Mouse (Mus musculus): ENCODE data around the gene Prkcq. TPM values are rescaled to one million over a fixed set of nuclear protein-coding genes. Genes with fewer than 3 reads are reported as not detected.

Prkcq gene
- polyA plus RNA-seq, 1 experiment from 2014 or later = 4.4 TPM

GRCm38 (mm10) chr2:11224808-11225484, 53.0 kb downstream of the Prkcq start:
- no peaks in the 10 kb centered on the region for H3K4me1 ChIP-seq (replicated peaks; ENCODE audit: control insufficient read depth, insufficient read depth, low read length)
- H3K27ac ChIP-seq (ENCODE audit: low read length) = no peak overlapping the region
- 91% methylated on average over 3 of the region's 3 CpGs for WGBS
- no peak overlapping the region for H3K4me2 ChIP-seq (ENCODE audit: low read length)
- H3K9me3 ChIP-seq (ENCODE audit: control insufficient read depth, low read length) = no peaks in the 10 kb centered on the region
- no peak for ATAC-seq
- no peaks in the 10 kb centered on the region for H3K27me3 ChIP-seq (replicated peaks; ENCODE audit: control insufficient read depth, insufficient read depth, low read length)
- H3K9ac ChIP-seq (replicated peaks; ENCODE audit: low read depth, low read length) = no peak overlapping the region
- no peak overlapping the region for H3K4me3 ChIP-seq (replicated peaks; ENCODE audit: low read length)
- H3K36me3 ChIP-seq (ENCODE audit: control insufficient read depth, insufficient read depth) = no peaks in the 10 kb centered on the region

GRCm38 (mm10) chr2:11225485-11225876, 53.6 kb downstream of the Prkcq start:
- Histone ChIP-seq H3K36me3 (ENCODE audit: control insufficient read depth, insufficient read depth) (no peaks in the 10 kb centered on the region), H3K9ac (replicated peaks; ENCODE audit: low read depth, low read length) (no peak overlapping the region), H3K4me3 (replicated peaks; ENCODE audit: low read length) (no peak overlapping the region), H3K4me2 (ENCODE audit: low read length) (no peak overlapping the region), H3K27ac (ENCODE audit: low read length) (no peak overlapping the region), H3K27me3 (replicated peaks; ENCODE audit: control insufficient read depth, insufficient read depth, low read length) (no peaks in the 10 kb centered on the region), H3K4me1 (replicated peaks; ENCODE audit: control insufficient read depth, insufficient read depth, low read length) (no peaks in the 10 kb centered on the region), H3K9me3 (ENCODE audit: control insufficient read depth, low read length) (no peaks in the 10 kb centered on the region)
- no peak for ATAC-seq
- WGBS = 82% methylated on average over 5 of the region's 5 CpGs

GRCm38 (mm10) chr2:11226555-11226954, 54.6 kb downstream of the Prkcq start:
- Histone ChIP-seq H3K4me1 (replicated peaks; ENCODE audit: control insufficient read depth, insufficient read depth, low read length) (no peaks in the 10 kb centered on the region), H3K4me3 (replicated peaks; ENCODE audit: low read length) (no peak overlapping the region), H3K36me3 (ENCODE audit: control insufficient read depth, insufficient read depth) (no peaks in the 10 kb centered on the region), H3K4me2 (ENCODE audit: low read length) (no peak overlapping the region), H3K9me3 (ENCODE audit: control insufficient read depth, low read length) (no peaks in the 10 kb centered on the region), H3K27me3 (replicated peaks; ENCODE audit: control insufficient read depth, insufficient read depth, low read length) (no peaks in the 10 kb centered on the region), H3K27ac (ENCODE audit: low read length) (no peak overlapping the region), H3K9ac (replicated peaks; ENCODE audit: low read depth, low read length) (no peak overlapping the region)
- no peak for ATAC-seq
- 92% methylated on average over 7 of the region's 7 CpGs for WGBS

- no peak overlapping the region for H3K4me2 ChIP-seq (ENCODE audit: low read length)
- H3K9me3 ChIP-seq (ENCODE audit: control insufficient read depth, low read length) = no peaks in the 10 kb centered on the region
- H3K9ac ChIP-seq (replicated peaks; ENCODE audit: low read depth, low read length) = no peak overlapping the region
- ATAC-seq = no peak
- H3K4me1 ChIP-seq (replicated peaks; ENCODE audit: control insufficient read depth, insufficient read depth, low read length) = no peaks in the 10 kb centered on the region
- no peak overlapping the region for H3K27ac ChIP-seq (ENCODE audit: low read length)
- H3K4me3 ChIP-seq (replicated peaks; ENCODE audit: low read length) = no peak overlapping the region
- H3K27me3 ChIP-seq (replicated peaks; ENCODE audit: control insufficient read depth, insufficient read depth, low read length) = no peaks in the 10 kb centered on the region
- H3K36me3 ChIP-seq (ENCODE audit: control insufficient read depth, insufficient read depth) = no peaks in the 10 kb centered on the region
- WGBS = 79% methylated on average over 2 of the region's 2 CpGs
These were observed 57.2 kb downstream of the Prkcq start for GRCm38 (mm10) chr2:11229126-11229525.

- H3K4me2 ChIP-seq (ENCODE audit: low read length) = no peak overlapping the region
- no peak overlapping the region for H3K4me3 ChIP-seq (replicated peaks; ENCODE audit: low read length)
- no peaks in the 10 kb centered on the region for H3K36me3 ChIP-seq (ENCODE audit: control insufficient read depth, insufficient read depth)
- H3K4me1 ChIP-seq (replicated peaks; ENCODE audit: control insufficient read depth, insufficient read depth, low read length) = no peaks in the 10 kb centered on the region
- no peaks in the 10 kb centered on the region for H3K9me3 ChIP-seq (ENCODE audit: control insufficient read depth, low read length)
- no peaks in the 10 kb centered on the region for H3K27me3 ChIP-seq (replicated peaks; ENCODE audit: control insufficient read depth, insufficient read depth, low read length)
- 82% methylated on average over 3 of the region's 3 CpGs for WGBS
- H3K27ac ChIP-seq (ENCODE audit: low read length) = no peak overlapping the region
- H3K9ac ChIP-seq (replicated peaks; ENCODE audit: low read depth, low read length) = no peak overlapping the region
- ATAC-seq = no peak
These were observed 59.2 kb downstream of the Prkcq start for GRCm38 (mm10) chr2:11231118-11231517.

- Histone ChIP-seq H3K36me3 (ENCODE audit: control insufficient read depth, insufficient read depth) (no peaks in the 10 kb centered on the region), H3K4me3 (replicated peaks; ENCODE audit: low read length) (no peak overlapping the region), H3K4me1 (replicated peaks; ENCODE audit: control insufficient read depth, insufficient read depth, low read length) (no peaks in the 10 kb centered on the region), H3K27me3 (replicated peaks; ENCODE audit: control insufficient read depth, insufficient read depth, low read length) (no peaks in the 10 kb centered on the region), H3K27ac (ENCODE audit: low read length) (no peak overlapping the region), H3K9ac (replicated peaks; ENCODE audit: low read depth, low read length) (no peak overlapping the region), H3K9me3 (ENCODE audit: control insufficient read depth, low read length) (no peaks in the 10 kb centered on the region), H3K4me2 (ENCODE audit: low read length) (no peak overlapping the region)
- ATAC-seq = no peak
- WGBS = 95% methylated on average over 5 of the region's 5 CpGs
These were observed 60.1 kb downstream of the Prkcq start for GRCm38 (mm10) chr2:11231988-11232387.

GRCm38 (mm10) chr2:11238254-11238653, 66.3 kb downstream of the Prkcq start:
- ATAC-seq = no peak
- Histone ChIP-seq H3K27ac (ENCODE audit: low read length) (no peak overlapping the region), H3K4me3 (replicated peaks; ENCODE audit: low read length) (no peak overlapping the region), H3K4me1 (replicated peaks; ENCODE audit: control insufficient read depth, insufficient read depth, low read length) (no peaks in the 10 kb centered on the region), H3K4me2 (ENCODE audit: low read length) (no peak overlapping the region), H3K9me3 (ENCODE audit: control insufficient read depth, low read length) (no peaks in the 10 kb centered on the region), H3K9ac (replicated peaks; ENCODE audit: low read depth, low read length) (no peak overlapping the region), H3K27me3 (replicated peaks; ENCODE audit: control insufficient read depth, insufficient read depth, low read length) (no peaks in the 10 kb centered on the region), H3K36me3 (ENCODE audit: control insufficient read depth, insufficient read depth) (no peaks in the 10 kb centered on the region)
- WGBS = 79% methylated on average over 4 of the region's 4 CpGs

GRCm38 (mm10) chr2:11239523-11239922, 67.6 kb downstream of the Prkcq start:
- no peak for ATAC-seq
- H3K27me3 ChIP-seq (replicated peaks; ENCODE audit: control insufficient read depth, insufficient read depth, low read length) = no peaks in the 10 kb centered on the region

GRCm38 (mm10) chr2:11245926-11246325, 74.0 kb downstream of the Prkcq start:
- no peak for ATAC-seq

More at GRCm38 (mm10) chr2:11239523-11239922, 67.6 kb downstream of the Prkcq start:
- Histone ChIP-seq H3K27ac (ENCODE audit: low read length) (no peak overlapping the region), H3K4me1 (replicated peaks; ENCODE audit: control insufficient read depth, insufficient read depth, low read length) (no peaks in the 10 kb centered on the region), H3K4me3 (replicated peaks; ENCODE audit: low read length) (no peak overlapping the region), H3K9ac (replicated peaks; ENCODE audit: low read depth, low read length) (no peak overlapping the region), H3K9me3 (ENCODE audit: control insufficient read depth, low read length) (no peaks in the 10 kb centered on the region), H3K4me2 (ENCODE audit: low read length) (no peak overlapping the region), H3K36me3 (ENCODE audit: control insufficient read depth, insufficient read depth) (no peaks in the 10 kb centered on the region)

GRCm38 (mm10) chr2:11253945-11254344, 82.0 kb downstream of the Prkcq start:
- no peaks in the 10 kb centered on the region for H3K9me3 ChIP-seq (ENCODE audit: control insufficient read depth, low read length)
- no peak overlapping the region for H3K27ac ChIP-seq (ENCODE audit: low read length)
- no peak overlapping the region for H3K4me3 ChIP-seq (replicated peaks; ENCODE audit: low read length)
- no peak for ATAC-seq
- H3K9ac ChIP-seq (replicated peaks; ENCODE audit: low read depth, low read length) = no peak overlapping the region
- H3K4me2 ChIP-seq (ENCODE audit: low read length) = no peak overlapping the region
- WGBS = 68% methylated on average over 8 of the region's 8 CpGs
- H3K36me3 ChIP-seq (ENCODE audit: control insufficient read depth, insufficient read depth) = no peaks in the 10 kb centered on the region
- H3K27me3 ChIP-seq (replicated peaks; ENCODE audit: control insufficient read depth, insufficient read depth, low read length) = no peaks in the 10 kb centered on the region; the same call in 1 of the 2 replicates
- H3K4me1 ChIP-seq (replicated peaks; ENCODE audit: control insufficient read depth, insufficient read depth, low read length) = no peaks in the 10 kb centered on the region

More at GRCm38 (mm10) chr2:11245926-11246325, 74.0 kb downstream of the Prkcq start:
- Histone ChIP-seq H3K4me2 (ENCODE audit: low read length) (no peak overlapping the region), H3K4me1 (replicated peaks; ENCODE audit: control insufficient read depth, insufficient read depth, low read length) (no peaks in the 10 kb centered on the region), H3K36me3 (ENCODE audit: control insufficient read depth, insufficient read depth) (no peaks in the 10 kb centered on the region), H3K27me3 (replicated peaks; ENCODE audit: control insufficient read depth, insufficient read depth, low read length) (no peaks in the 10 kb centered on the region), H3K9me3 (ENCODE audit: control insufficient read depth, low read length) (no peaks in the 10 kb centered on the region), H3K9ac (replicated peaks; ENCODE audit: low read depth, low read length) (no peak overlapping the region), H3K27ac (ENCODE audit: low read length) (no peak overlapping the region), H3K4me3 (replicated peaks; ENCODE audit: low read length) (no peak overlapping the region)
- WGBS = 77% methylated on average over 7 of the region's 7 CpGs
